Mouse (Mus musculus) bone marrow macrophage, adult 2 months (primary cell): Measurements from ENCODE around the gene Hbp1.

Source experiments
- CTCF ChIP-seq: IDR thresholded peaks from 2 replicates; pipeline ENCODE4 v1.5.1; 2012; ENCODE audit warnings: low read depth, mild to moderate bottlenecking, low read length, moderate library complexity
- POLR2A ChIP-seq: IDR thresholded peaks from 2 replicates; pipeline ENCODE4 v1.6.1; 2012; ENCODE audit warnings: mild to moderate bottlenecking, low read depth, low read length, borderline replicate concordance

- TF ChIP-seq CTCF (no peak), POLR2A (no peak)
Measured at GRCm38 (mm10) chr12:31916691-31917090, 33.6 kb downstream of the Hbp1 start.
